Mouse (Mus musculus): Measurements from ENCODE around the gene Trim27.

- no peak for TF ChIP-seq EP300 (optimal IDR thresholded peaks at IDR 0.05)
- TF ChIP-seq CTCF (IDR thresholded peaks at IDR 0.05; ENCODE audit: low read depth): no peak
These were observed 692 bp downstream of the Trim27 start for GRCm38 (mm10) chr13:21179724-21180550.
